Mouse (Mus musculus) brain, embryonic 14.5 days (tissue): Measurements from ENCODE around the gene Gm35549. TPM values are rescaled to one million over a fixed set of nuclear protein-coding genes. Genes with fewer than 3 reads are reported as not detected.
A peak's percentile ranks its signal among the peaks of the same experiment; 100 is the strongest.
"Not testable (repeated sequence)": the region's sequence is repeated elsewhere in the genome, so short reads cannot be mapped to it uniquely, and the experiment has no call there.

Experiments
- DNase-seq: peaks from one replicate; pipeline ENCODE4 v3.0.0-alpha.2; 2011; ENCODE audit warnings: low read depth
- CTCF ChIP-seq: fragments of 200-500 bp; IDR thresholded peaks from 2 replicates; pipeline ENCODE4 v1.5.1; 2012; ENCODE audit warnings: inconsistent platforms, mild to moderate bottlenecking, moderate library complexity, borderline replicate concordance; ENCODE audit not compliant: insufficient read depth, insufficient read length; ENCODE audit errors: extremely low read depth
- POLR2A ChIP-seq: fragments of 200-500 bp; IDR thresholded peaks from 2 replicates; pipeline ENCODE4 v1.6.1; 2012; ENCODE audit warnings: mild to moderate bottlenecking, inconsistent platforms, borderline replicate concordance; ENCODE audit not compliant: poor library complexity, insufficient read depth, insufficient read length, severe bottlenecking; ENCODE audit errors: extremely low read depth
- polyA plus RNA-seq: library from polyadenylated mRNA; depleted of rRNA; stranded (reverse); fragments of >200 nt; gene quantifications from 2 replicates; pipeline ENCODE4 v1.2.3, GENCODE M21; 2012

Gm35549 gene
- polyA plus RNA-seq, 1 experiment: not detected

GRCm38 (mm10) chr9:122855617-122856016 is 11.8 kb upstream of the Gm35549 start:
- TF ChIP-seq CTCF (no peak), POLR2A (no peak)
- no peak for DNase-seq

GRCm38 (mm10) chr9:122855141-122855540 is 11.3 kb upstream of the Gm35549 start:
- DNase-seq: not testable (repeated sequence)

- no peak for DNase-seq
- no peak for TF ChIP-seq CTCF
- no peak for TF ChIP-seq POLR2A
Observed at GRCm38 (mm10) chr9:122854526-122854925, 10.7 kb upstream of the Gm35549 start.

GRCm38 (mm10) chr9:122847811-122848311 is 4.0 kb upstream of the Gm35549 start:
- not testable (repeated sequence) for DNase-seq

- peak; percentile 80 for DNase-seq
- TF ChIP-seq POLR2A (no peak), CTCF (no peak)
Observed at GRCm38 (mm10) chr9:122846156-122846555, 2.3 kb upstream of the Gm35549 start.

- no peak for TF ChIP-seq POLR2A
- no peak for DNase-seq
Observed at GRCm38 (mm10) chr9:122845621-122846020, 1.8 kb upstream of the Gm35549 start.

GRCm38 (mm10) chr9:122837680-122838079 is 6.2 kb downstream of the Gm35549 start:
- DNase-seq: peak; percentile 55
- no peak for TF ChIP-seq POLR2A
- TF ChIP-seq CTCF: peak; percentile 40; the same call in 1 of the 2 replicates

GRCm38 (mm10) chr9:122837216-122837615 is 6.6 kb downstream of the Gm35549 start:
- DNase-seq: no peak

GRCm38 (mm10) chr9:122836790-122837189 is 7.0 kb downstream of the Gm35549 start:
- no peak for TF ChIP-seq CTCF
- no peak for TF ChIP-seq POLR2A
- peak; percentile 95 for DNase-seq

More at GRCm38 (mm10) chr9:122837216-122837615, 6.6 kb downstream of the Gm35549 start:
- TF ChIP-seq POLR2A (no peak), CTCF (no peak)

- no peak for TF ChIP-seq CTCF
- TF ChIP-seq POLR2A: no peak
- no peak for DNase-seq
Observed at GRCm38 (mm10) chr9:122836126-122836525, 7.7 kb downstream of the Gm35549 start.

GRCm38 (mm10) chr9:122829826-122830380 is 13.9 kb downstream of the Gm35549 start:
- TF ChIP-seq POLR2A (no peak), CTCF (no peak)
- no peak for DNase-seq

- DNase-seq: no peak
Observed at GRCm38 (mm10) chr9:122826743-122827142, 17.1 kb downstream of the Gm35549 start.

GRCm38 (mm10) chr9:122823374-122824017 is 20.3 kb downstream of the Gm35549 start:
- TF ChIP-seq CTCF (no peak), POLR2A (no peak)
- DNase-seq: no peak

More at GRCm38 (mm10) chr9:122826743-122827142, 17.1 kb downstream of the Gm35549 start:
- TF ChIP-seq CTCF (no peak), POLR2A (no peak)

- no peak for TF ChIP-seq POLR2A
- no peak for TF ChIP-seq CTCF
- no peak for DNase-seq
Observed at GRCm38 (mm10) chr9:122815239-122815851, 28.5 kb downstream of the Gm35549 start.
